Mouse (Mus musculus): ENCODE data around the gene Mlip. TPM values are rescaled to one million over a fixed set of nuclear protein-coding genes. Genes with fewer than 3 reads are reported as not detected.

The Mlip gene
- polyA plus RNA-seq (2017; shearing (Covaris generic)) = 0.55 TPM

GRCm38 (mm10) chr9:77352432-77353175 lies at the start of gene Mlip:
Mlip (minus strand) TSS chr9:77352969.

Other genes with a start within 250 kb of the Mlip start
- gene Lrrc1, start 191.9 kb upstream of the Mlip start, polyA plus RNA-seq (2017; shearing (Covaris generic)) = 7.2 TPM